Mouse (Mus musculus) B cell, adult 62 days (primary cell): ENCODE measurements around the gene Slc24a1. TPM values are rescaled to one million over a fixed set of nuclear protein-coding genes. Genes with fewer than 3 reads are reported as not detected.

ENCODE experiments used
- total RNA-seq: library from RNA; stranded (reverse); gene quantifications from 4 replicates; pipeline ENCODE4 v1.2.4, GENCODE M21; 2023

Slc24a1 gene
- total RNA-seq: not detected in 4 replicates

DNA sequence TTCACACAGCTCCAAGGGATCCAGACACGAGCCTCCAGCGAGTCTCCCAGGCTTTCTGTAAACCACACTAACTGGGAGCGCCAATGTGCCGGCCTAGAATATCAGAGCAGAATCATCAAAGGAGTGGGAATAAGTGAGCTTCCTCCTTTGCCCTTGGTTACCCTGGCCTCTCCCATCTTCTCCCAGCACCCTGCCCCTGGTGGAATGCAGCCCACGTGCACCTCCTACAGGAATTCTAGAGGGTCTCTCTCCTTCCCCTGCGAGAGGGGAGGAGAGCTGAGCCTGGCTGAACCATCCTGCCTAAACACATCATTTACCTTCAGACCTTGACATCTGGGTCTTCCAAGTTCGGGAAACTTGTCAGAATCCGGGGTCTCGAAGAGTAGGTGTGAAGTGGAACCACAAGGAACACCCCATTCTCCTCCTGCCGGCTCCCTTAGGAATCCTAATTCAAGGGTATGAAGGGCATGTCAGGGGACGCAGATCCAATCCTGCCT is at the start of gene Slc24a1:
Gene Slc24a1, minus strand, starts transcription at position 447 of the 497 bp plus-strand sequence.

DNA sequence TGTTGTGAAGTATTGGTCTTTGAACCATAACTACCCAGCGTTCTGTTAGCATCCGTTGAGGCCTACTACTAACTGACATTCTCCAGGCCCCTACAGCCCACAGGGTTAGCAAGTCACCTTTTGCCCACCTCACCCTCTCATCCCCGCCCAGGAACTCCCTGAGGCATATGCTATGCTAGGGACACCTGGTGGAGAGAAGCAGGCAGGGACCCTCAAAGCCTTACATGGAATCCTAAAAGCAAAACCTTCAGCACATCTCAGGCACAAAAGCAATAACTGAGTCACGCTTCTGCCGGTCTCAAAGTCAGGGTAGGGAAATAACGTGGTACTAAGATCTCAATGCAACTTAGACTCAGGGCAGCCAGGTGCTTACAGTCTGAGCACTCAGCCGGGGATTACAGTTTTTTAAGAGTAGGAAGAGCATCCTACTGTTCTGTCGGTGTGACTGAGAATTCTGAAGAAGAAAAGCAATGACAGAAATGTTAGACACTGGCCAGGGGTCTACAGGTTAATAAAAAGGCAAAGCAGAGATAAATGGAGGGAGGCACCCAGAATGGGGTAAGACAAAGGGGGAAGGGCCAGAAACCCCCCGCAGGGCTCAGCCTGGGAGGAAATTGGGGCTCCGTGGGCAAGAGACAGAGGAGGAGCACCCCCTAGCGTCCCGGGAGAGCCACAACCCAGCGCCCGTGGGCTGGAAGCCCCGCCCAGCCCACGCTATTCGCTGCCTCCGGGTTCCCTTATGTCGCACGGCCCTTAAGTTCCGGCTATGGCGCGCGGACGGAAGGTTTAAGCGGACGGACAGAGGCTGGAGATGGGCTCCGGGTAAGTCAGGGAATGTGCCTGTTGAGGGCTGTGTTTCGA is 8.9 kb upstream of the Slc24a1 start, which contains the start of gene Ints14:
Gene Ints14, plus strand, starts transcription at position 789 of the 861 bp plus-strand sequence.

Other genes with a start within 250 kb of the Slc24a1 start
- 117 to 145 TPM (median 131 TPM) in 4 replicates for gene Rab11a, start 213.8 kb downstream of the Slc24a1 start, total RNA-seq
- gene Dennd4a, start 140.3 kb downstream of the Slc24a1 start, total RNA-seq: 267 to 290 TPM (median 279 TPM) in 4 replicates
- gene Ints14, start 9.3 kb upstream of the Slc24a1 start, total RNA-seq: 31.2 to 32.5 TPM (median 31.5 TPM) in 4 replicates
- gene Hacd3, start 70.1 kb upstream of the Slc24a1 start, total RNA-seq: 17.8 to 21.5 TPM (median 19.7 TPM) in 4 replicates
- 88.0 to 92.5 TPM (median 89.7 TPM) in 4 replicates for gene Dpp8, start 80.8 kb upstream of the Slc24a1 start, total RNA-seq
- gene Igdcc4, start 149.9 kb upstream of the Slc24a1 start, total RNA-seq: 0.16 to 1.5 TPM (median 0.77 TPM) in 4 replicates
- gene Igdcc3, start 189.6 kb upstream of the Slc24a1 start, total RNA-seq: not detected in 4 replicates
- 5.0 to 5.8 TPM (median 5.4 TPM) in 4 replicates for gene Parp16, start 243.7 kb upstream of the Slc24a1 start, total RNA-seq